Mouse (Mus musculus) kidney, postnatal 4 days (tissue): Measurements from ENCODE around the gene Ift43.
A peak's percentile ranks its signal among the peaks of the same experiment; 100 is the strongest.

ENCODE experiments used
- DNase-seq, 2 experiments: peaks; one replicate each; pipeline ENCODE4 v3.0.0; 2021; ENCODE audit warnings: mixed read lengths in 2 of 2

Ift43 gene

DNA sequence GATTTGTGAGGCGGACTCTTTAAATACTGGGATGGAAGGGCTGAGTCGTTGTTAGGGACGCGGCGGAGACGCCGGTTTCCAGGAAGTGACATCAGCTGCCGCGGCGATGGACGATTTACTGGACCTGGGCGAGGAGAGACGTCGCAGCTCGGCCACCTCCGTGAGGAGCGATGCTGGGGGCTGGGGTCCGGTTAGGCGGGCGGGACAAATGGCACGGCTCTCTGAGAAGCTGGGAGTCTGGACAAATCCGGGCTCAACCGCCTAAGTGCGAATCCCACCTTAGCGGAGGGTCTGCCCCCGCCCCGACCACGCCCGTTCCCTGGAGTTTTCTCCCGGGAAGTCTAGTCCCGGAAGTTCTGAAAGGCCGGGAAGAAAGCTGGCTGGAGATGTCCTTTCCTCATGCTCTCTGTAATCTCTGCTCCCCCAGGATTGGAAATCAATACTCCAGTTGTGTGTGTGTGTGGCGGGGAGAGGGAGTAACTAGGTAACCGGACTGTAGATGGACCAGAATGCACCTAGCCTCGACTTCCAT lies at the start of gene Ift43:
Ift43 (plus strand) TSS at position 61 of the 532 bp plus-strand sequence.
- DNase-seq = peak; percentile 92 to 93

DNA sequence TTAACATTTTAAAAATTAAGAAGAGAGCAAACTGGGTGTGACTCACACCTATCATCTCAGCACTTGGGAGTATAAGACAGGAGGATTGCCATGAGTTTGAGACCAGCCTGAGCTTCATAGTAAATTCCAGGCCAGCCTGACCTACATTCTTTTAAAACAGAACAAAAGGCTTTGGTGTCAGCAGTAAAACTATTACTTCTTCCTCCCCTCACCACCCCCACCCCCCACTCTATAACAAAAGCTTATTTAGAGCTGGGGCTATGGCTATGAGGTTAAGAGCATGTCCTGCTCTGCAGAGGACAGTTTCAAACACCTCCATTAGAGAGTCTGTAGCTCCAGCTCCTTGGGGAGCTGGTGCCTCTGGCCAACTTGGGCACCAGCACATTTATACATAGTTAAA lies 46.8 kb upstream of the Ift43 start:
- DNase-seq = no peak

DNA sequence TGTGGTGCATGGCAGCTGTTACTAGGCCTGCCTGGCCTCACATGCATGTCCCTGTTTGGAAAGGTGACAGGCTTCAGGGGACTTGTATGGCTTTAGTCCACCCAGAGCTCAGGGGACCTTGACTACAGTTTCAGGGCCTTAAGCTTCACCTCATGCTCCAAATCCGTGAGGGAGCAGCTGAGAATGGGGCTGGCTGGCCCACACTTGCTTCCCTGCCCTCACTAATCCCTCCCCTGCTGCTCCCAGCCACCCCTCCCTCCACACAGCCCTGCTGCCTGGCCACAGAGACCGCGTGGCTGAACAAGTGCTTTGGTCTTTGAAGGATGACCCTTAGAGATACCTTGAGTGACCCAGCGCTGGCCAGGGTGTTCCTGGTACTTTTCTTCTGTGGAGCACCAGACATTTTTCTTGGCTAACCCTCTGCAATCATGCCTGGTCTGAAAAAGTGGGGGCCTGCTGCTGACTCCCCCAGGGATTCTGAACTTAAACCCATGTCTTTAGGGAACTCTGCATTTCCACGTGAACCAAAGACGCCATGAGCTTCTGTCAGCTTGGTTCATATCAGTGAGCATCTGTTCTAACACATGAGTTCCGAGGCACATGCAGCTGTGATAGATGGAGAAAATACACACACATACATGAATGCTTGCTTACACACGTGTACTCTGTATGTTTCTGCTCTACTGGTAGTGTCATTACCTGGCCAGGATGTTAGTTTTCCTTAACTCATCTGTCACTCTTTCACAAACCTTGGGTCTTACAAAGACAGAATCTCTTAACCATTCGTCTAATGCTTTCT lies 45.8 kb upstream of the Ift43 start:
- DNase-seq = no peak

DNA sequence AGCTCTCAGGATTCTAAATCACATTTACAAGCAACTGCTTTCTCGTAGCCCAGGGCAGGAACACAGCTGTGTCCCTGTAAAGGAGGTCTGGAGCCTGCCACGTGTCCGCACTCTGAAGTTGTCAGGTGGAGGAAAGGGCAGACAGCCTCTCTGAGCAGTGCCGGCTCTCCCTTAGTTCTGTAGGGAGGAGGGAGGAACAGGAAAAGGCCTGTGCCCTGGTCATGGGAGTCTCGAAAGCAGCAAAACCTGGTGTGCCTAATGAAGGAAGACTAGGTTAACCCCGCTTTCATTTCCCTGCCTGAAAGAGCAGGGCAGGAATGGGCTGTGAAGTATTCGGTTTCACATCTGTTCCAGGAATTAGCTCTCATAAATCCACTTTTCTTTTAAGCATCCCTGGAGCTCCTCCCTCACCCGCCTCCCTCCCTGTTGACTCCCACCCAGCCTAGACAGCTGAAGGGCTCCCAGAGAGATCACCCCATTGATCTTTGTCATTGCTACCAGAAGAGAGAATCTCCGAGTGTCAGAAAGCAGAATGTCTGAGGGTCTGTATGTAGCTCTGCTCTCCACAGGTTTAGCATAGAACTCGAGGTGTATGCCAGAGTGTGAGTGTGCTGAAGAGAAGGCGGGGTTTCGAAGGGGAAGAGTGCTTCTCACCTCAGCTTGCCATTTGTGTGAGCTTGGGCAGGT lies 45.0 kb upstream of the Ift43 start:
- peak; percentile 51 to 64 for DNase-seq

DNA sequence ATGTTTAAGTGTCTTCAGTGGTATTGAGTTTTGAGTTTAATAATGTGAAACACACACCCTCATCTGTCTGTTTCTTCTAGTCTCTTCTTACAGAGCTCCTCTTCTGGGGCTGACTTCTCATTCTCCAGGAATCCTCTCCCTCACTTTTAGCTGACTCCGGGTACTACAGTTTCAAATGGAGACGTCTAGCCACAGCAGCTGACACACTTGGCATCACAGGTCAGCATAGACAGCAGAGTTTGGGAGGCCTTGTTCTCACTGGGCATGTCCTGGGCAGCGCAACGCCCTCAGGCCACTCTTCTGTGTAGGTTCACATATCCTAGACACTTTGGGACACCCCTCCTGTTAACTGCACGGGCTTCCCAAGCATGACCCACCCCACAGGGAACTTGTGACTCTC lies 43.3 kb upstream of the Ift43 start:
- DNase-seq = no peak

DNA sequence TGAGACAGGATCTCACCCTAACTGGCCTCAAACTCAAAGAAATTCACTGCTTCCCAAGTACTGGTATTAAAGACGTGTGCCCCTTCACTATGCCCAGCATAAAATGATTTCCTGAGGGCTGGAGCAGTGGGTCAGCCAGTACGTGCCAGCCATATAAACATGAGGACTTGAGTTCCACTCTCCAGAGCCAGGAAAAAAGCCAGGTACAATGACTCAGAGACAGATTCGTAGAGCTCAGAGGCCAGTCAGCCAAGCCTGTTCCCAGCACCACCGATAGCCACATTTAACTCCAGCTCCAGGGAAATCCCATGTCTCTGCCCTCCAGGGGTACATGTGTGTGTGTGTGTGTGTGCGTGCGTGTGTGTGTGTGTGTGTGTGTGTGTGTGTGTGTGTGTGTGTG lies 42.6 kb upstream of the Ift43 start:
- no peak for DNase-seq

DNA sequence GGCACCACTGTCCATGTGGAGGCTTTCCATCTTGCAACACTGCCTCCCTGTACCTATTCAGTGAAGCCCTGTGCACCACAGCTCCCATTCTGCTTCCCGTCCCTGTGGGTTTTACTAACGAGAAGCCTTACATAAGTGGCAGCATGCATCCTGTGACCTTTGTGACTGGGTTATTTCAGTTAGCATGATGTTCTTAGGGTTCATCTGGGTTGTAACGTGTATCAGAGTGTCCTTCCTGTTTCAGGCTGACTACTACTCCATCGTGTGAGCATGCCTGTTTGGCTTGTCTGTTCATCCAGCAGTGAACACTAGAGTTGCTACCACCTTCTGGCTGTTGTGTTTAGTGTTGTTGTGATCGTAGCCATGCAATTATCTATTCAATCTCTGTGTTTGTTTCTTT lies 36.2 kb upstream of the Ift43 start:
- DNase-seq = no peak

DNA sequence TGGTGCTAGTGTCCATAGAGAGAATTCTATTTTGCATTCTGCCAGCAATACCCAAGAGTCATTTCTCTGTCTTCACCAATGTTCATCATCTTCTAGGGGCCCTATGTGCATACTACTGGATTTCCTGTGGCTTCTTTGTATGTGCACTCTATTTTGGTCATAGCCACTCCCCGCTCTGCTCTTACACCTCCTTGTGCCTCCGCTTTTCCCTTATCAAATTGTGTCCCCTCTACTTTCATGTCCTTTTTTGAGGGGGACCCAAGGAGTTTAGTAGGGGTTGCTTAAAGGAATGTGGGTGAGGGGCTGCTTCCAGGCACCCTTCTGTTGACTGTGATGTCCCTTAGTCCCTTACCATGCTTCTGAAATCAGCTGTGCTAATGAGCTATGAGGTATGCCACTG lies 35.6 kb upstream of the Ift43 start:
- DNase-seq = no peak

DNA sequence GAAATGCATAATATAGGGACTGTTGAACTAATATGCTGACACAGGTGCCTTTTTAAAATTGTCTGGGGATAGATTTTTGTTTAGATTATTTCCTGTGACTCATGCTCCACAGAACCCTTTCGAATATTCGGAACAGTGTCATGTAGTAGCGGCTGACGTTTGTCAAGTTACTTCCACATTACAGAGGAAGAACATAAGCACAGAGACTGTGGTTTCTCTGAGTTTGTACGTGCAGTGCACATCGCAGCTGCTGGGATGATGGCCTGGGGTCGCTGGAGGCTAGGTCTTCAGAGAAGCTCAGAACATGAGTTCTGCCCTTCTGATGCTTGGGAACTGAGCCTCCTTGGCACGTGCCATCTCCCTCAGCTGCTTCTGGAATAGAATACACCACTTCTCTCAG lies 35.0 kb upstream of the Ift43 start:
- no peak for DNase-seq

DNA sequence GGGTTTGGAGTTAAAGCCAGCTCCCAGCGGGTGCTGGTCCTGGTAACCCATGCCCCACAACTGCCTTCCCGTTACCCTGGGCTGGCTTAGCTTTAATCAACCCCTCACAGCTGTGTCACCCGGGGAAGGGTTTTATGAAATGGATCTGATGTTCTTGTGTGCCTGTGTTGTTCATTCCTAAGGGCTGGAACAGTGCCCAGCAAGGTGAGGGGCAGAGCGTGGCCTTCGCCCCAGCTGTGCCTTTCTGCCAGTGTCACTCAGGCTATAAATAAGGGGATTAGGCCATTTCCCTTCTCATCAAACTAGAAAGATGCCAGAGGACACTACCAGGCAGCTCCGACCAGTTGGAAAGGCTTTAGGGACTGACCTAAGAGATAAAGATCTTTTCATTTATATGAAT lies 32.5 kb upstream of the Ift43 start:
- DNase-seq = no peak

DNA sequence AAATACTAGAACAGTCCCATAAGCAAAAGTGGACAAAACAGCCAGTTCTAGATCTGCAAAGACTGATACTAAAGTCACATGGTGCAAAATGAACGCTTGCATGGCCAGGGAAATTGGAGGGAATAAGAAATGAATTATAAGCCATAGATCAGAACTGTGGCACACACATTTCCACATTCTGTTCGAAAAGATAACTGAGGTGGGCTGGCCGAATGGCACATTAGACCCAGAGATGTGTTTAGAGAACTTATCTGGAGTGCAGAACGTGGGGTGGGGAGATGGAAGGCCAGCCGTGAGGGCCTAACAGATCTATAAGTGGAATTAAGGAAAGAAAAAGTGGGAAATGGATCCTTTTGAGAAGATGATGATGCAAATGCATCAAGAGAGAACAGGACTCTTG lies 30.9 kb upstream of the Ift43 start:
- no peak for DNase-seq

DNA sequence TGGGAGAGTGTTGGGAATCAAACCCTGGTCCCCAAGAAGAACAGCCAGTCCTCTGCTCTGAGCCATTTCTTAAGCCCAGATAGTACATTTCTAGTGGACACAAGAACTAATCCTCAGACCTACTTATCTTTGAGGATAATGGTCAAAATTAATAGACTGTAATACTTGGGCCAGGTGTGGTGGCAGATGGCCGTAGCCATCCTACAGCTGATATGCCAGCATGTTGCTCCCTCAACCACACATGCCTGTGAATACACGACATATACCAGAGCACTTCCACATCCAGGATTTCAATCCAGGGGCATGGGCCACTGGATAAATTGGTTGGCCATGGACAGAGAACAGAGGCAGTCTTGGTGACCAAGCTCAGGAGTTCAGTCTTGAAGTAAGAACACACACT lies 27.0 kb upstream of the Ift43 start:
- no peak for DNase-seq

DNA sequence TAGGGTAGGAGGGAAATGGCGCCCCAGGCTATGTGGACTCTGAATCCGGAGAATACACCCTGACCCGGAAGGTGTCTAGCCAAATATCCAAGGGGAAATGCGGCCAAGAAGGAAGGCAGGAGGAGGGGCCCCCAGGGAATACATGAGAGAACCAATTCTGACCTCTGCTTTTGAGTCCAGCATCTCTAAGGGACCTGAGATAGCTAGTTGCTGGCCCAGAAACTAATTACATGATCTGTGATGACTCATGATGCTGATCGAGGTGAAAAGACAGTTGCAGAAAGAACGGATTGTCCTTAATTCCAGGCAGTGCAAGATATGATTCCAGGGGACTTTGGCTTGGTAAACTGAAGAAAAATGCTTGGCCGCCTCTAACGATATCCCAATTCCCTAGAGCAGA lies 25.4 kb upstream of the Ift43 start:
- no peak for DNase-seq

DNA sequence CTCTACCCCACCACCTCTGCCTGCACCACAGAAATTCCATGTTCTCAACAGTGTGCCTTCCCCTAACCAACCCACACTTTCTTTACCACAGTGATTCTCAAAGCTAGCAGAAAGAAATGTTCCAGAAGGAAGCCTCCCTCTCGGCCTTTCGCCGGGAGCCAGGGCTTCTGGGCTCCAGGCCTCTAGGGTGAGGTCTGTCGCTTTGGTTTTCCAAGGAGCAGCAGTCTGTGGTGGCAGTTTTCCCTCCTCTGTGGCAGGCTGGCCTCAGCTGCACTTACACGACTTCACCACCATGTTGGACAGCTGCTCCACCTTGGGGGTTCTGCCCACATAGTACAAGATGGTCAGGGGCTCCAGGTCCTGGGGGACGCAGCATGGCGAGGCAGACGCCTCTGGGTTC lies 24.8 kb upstream of the Ift43 start:
- no peak for DNase-seq

DNA sequence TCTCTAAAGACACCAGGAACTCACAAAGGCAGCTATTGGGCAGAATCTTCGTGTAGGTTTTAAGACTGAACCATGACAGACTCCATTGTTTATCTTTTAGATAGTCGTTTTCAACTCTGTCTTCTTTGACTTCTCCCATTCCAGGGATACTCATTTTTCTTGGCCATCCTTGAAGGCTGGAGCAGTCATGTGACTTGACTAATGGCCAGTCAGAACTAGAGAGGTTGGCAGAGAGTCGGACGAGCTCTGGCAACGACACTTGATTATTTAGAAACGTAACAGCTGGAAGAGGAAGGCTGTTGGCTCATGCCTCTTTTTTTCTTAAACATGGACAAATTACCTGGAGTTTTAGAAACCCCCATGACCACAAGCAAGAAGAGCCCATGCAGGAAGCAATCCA lies 23.0 kb upstream of the Ift43 start:
- no peak for DNase-seq

DNA sequence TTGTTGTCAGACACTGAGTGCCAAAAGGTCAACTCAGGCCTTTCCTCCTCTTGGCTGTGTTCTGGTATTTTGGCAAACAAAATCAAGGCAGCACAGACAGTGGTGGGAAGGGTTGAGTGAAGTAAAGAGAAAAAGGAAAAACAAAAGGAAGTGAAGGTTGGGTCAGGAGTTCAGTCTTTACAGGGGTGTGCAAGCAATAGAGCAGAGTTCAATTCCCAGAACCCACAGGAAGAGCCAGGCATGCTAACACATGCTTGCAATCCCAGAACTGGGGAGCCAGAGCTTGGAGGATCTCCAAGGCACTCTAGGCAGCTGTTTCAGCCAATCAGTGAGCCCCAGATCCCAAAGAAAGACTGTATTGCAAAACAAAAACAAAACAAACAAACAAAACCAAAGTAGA lies 17.5 kb upstream of the Ift43 start:
- DNase-seq = no peak

DNA sequence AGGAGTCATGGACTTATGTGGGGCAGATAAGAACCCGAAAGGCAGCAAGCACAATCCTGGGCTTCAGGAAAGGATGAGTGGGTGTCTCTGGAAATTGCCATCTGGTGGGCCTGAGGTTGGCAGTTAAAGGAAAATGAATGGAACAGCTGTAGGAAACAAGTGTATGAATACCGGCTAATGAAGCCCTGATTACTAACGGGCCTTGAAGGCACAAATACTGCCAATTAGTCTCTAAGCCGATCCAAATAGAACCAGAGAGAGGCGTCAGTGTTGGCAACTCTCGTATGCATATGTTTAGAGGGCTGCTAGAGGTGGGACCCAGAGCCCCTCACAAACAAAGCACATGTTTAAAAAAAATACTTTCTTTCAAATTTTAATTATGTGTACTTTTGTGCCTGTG lies 10.9 kb upstream of the Ift43 start:
- DNase-seq = no peak

DNA sequence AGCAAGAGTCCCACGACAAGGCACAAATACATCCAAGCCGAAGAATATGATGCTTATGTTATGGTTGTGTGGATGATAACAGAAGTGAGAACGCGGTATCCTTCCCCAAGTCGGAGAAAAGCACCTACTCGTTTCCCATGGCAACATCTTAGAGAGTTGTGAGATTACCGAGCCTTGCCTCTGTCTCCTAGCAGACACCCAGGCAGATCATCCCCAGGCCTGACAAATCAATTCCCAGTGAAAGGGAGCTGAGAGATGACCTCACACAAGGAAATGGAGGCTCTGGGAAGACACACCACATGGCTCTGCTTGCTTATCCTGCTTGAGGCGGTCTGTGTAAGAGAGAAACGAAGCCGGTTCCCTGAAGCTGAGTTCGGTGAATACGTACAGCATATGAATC lies 7.7 kb upstream of the Ift43 start:
- no peak for DNase-seq

DNA sequence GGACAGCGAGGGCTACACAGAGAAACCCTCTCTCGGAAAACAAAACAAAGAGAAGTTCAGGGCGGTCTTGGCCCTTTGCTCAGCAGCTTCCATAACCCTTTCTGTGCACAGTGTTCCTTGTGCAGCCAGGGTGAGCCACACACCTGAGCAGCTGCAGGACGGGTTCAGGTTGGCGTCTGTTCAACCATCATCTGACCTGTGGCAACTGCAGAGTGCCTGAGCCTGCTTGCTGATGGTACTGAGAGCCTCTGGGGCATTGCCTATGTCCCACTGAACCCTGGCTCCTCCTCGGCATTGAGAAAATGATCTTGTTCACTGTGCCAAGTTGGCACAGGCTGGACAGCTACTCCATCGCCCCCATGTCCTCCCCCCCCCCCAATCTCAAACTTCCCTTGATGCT lies 7.0 kb upstream of the Ift43 start:
- DNase-seq = no peak

DNA sequence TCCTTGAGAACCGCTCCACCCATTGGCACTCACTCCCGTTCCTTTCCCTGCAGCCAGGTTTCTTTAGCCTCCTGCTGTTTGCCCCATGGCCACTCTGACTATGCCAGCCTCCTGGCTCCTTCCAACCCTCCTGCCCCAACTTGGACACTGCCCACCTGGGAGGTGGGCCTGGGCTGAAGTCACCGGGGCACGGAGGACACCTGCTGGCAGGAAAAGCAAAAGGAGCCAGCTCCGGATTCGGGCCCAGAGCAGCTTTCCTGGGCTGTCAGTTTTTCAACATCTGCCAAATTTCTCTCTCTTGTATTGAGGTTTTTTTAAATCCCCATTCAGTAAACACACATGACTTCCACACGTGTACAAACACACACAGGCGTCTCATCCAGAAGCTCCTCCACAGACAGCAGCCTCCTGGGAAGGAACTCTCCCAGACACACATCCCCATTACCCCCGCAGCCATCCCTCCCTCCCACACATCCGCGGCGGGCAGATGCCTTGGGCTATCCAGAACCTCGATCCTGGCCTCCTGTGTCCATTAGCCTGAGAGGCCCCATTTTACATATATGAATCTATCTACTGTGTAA lies 5.9 kb upstream of the Ift43 start:
- DNase-seq = peak; percentile 66 to 72

DNA sequence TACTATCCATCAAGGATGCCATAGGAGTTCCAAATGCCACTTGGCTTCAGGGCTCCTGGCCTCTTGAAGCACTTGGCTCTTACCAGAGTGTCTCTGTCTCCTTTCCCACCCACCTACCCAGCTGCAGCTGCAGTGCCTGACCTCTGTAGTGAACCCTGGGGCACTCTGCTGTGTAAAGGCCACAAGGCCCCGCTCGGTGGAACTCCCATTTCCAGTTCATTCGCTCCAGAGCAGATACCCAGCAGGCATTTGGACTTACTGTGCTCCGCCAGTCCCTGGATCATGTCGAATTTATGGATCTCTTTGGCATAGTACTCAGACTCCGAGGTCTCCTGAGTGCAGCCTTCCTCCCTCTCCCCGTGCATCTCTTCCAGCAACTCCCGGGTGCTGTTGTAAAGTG lies 5.0 kb upstream of the Ift43 start:
- DNase-seq = peak in 1 of 2 experiments; percentile 48

DNA sequence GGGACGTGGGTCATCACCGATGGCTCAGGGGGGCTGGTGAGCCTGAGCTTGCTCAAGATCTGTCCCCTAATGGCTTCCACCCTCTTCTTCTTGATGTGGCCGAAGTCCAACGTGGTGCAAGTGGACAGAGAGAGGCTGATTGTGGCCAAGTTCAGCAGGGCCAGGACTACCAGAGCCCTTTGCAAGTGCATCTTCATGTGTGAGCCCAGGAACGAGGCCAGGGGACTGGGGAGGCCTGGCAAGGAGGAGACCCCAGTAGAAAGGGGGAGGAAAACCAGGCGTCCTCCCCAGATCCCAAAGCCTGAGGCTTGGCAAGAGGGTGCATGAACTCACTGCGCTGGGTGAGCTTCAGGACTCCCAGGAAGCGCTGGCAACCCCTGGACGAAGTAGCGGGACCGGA lies 4.6 kb upstream of the Ift43 start:
- peak; percentile 23 to 25 for DNase-seq

DNA sequence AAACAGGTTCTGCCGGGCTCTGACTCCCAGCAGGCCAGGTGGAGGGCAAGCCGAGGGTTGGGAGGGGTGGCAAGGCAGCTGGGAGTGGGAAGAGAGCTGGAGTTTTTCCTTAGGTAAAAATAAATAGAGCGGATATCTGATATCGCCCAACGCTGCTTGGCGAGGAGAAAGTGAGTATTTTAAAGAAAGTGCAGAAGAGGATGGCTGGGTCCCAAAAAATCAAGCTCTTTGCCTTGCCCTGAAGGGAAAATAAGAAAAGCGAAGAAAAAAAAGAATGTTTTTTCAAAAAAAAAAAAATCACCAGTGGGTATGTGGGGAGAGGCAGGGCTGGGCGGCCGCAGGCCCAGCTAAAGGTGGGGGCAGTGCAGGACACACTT lies 4.2 kb upstream of the Ift43 start:
- no peak for DNase-seq

DNA sequence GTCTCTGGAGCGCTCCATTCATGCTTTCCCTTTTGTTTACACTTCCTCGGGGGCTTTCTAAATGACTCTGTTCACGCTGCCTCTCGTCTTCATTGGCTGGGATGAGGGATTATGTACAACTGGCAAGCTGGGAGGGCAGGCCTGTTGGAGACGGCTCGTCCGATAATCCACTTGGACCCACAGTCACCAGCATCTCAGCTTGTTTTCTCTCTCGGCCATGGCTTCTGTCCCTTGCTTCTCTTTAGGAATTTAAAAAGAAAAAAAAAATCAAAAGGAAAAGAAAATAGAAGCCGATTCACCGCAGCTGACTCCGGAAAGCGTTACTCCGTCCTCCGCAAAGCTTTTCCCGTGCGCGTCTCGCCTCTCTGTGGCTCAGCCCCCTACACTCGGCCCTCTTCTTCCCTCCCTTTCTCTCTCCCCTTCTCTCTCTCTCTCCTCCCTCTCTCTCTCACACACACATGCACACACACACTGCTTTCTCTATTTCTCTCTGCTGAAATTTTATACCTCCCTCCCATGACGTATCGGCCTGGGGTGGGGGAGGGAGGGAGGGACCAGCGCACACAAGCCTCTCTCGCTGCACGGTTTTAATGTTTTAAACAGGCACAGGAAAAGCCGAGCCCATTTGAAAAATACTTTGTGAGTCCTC lies 3.7 kb upstream of the Ift43 start, which contains the start of gene Tgfb3:
Tgfb3 (minus strand) TSS at position 489 of the 649 bp plus-strand sequence.
- DNase-seq = peak; percentile 63 to 72
